Mouse (Mus musculus): ENCODE data around the gene Crlf1. TPM values are rescaled to one million over a fixed set of nuclear protein-coding genes. Genes with fewer than 3 reads are reported as not detected.

Crlf1 gene
- polyA plus RNA-seq, 1 experiment from 2014 or later: 3.2 TPM

DNA sequence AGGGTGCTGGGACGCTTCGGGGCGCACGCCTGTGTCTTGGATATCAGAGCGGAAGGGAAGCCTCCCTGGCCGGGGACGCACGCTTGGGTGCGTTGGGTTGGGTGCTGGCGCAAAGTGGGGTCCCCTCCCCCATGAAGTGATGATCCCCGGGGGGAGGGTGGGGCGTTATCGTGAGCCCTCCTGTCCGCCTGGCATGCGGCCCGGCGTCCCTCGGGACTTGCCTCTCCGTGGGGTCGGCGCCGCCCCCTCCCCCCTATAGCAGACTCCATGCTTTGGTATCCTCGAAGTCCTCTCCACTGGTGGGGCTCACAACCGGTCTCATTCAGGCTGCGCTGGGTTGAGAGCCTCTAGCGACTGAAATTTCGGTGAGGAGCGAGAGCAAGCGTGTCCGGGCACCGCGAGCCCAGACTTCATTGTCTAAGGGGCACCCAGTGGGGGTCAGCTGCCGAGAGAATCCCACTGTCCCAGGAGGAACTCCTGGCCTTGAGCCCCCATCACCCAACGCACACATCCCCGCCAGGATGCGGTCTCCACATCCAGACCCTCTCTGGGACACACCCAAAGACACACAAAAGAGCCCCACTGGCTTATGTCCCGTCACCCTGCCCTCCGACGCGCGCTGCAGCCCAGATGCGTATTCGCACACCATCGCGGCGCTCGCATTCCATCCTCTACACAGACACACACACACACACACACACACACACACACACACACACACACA is 896 bp downstream of the Crlf1 start:
- Histone ChIP-seq H3K27ac (peak overlapping the region; percentile 62; the same call in 1 of the 2 replicates), H3K4me1 (peaks cover 63% of the 10 kb centered on the region)
- 3% methylated on average over 47 of the region's 47 CpGs for WGBS

DNA sequence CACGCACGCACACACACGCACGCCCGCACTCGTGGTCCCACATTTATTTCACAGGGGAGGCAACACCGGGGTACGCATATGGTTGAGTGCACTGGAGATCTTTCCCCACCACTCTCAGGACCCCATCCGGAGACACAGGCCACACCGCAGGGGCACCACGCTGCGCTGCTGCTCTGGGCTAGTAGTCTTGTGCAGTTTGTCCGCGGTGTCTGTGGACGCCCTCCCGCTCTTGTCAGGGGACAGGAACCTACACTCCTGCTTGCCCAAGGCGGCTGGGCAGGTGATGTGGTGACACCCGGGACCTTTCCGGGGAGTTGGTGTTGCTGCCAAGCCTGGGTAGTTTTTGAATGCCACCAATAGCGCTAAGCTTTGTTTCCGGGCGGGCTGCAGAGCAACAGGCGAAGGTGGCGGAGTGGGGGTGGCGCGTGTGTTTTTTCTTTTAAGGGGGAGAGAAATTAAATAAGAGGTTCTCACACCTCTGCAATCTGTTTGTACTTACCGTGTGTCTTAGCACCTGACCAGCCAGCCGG is 1.5 kb downstream of the Crlf1 start:
- 3% methylated on average over 28 of the region's 28 CpGs for WGBS
- Histone ChIP-seq H3K36me3 (no peaks in the 10 kb centered on the region), H3K4me1 (peaks cover 57% of the 10 kb centered on the region), H3K27me3 (ENCODE audit: insufficient read depth, poor library complexity, severe bottlenecking) (peaks cover 100% of the 10 kb centered on the region), H3K4me3 (peak overlapping the region; percentile 60), H3K27ac (0 out of 2 replicates have a peak overlapping the region, but pooled peaks have one; percentile 4), H3K9me3 (no peaks in the 10 kb centered on the region)
- no peak for DNase-seq (ENCODE audit: low spot score)

More for the DNA sequence above, 896 bp downstream of the Crlf1 start:
- peak overlapping the region; percentile 60 for H3K4me3 ChIP-seq
- H3K36me3 ChIP-seq: no peaks in the 10 kb centered on the region
- DNase-seq (ENCODE audit: low spot score): no peak
- H3K9me3 ChIP-seq: no peaks in the 10 kb centered on the region
- H3K27me3 ChIP-seq (ENCODE audit: insufficient read depth, poor library complexity, severe bottlenecking): peaks cover 100% of the 10 kb centered on the region

GRCm38 (mm10) chr8:70495001-70495770 is 2.2 kb downstream of the Crlf1 start:
- 1% methylated on average over 21 of the region's 21 CpGs for WGBS

DNA sequence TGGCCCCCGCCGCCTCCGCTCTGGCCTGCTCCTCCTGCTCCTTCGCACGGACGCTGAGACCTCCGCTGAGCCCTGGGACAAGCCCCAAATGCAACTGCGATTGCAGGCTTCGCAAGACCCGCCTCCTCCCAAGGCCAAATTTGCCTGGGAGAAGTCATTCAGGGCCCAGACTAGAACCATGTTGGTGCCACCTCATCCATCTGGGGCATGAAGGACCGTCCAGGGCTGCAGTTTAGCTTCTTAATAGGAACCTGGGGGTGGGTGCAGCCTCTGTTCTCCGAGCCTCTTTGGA is 2.8 kb downstream of the Crlf1 start:
- H3K4me1 ChIP-seq: peaks cover 52% of the 10 kb centered on the region
- peaks cover 100% of the 10 kb centered on the region for H3K27me3 ChIP-seq (ENCODE audit: insufficient read depth, poor library complexity, severe bottlenecking)
- H3K27ac ChIP-seq: peak overlapping the region; percentile 42; the same call in 1 of the 2 replicates
- DNase-seq (ENCODE audit: low spot score): no peak
- H3K9me3 ChIP-seq: no peaks in the 10 kb centered on the region
- H3K4me3 ChIP-seq: peak overlapping the region; percentile 60
- WGBS: 5% methylated on average over 12 of the region's 12 CpGs
- no peaks in the 10 kb centered on the region for H3K36me3 ChIP-seq

More at GRCm38 (mm10) chr8:70495001-70495770, 2.2 kb downstream of the Crlf1 start:
- no peaks in the 10 kb centered on the region for H3K9me3 ChIP-seq
- DNase-seq (ENCODE audit: low spot score): no peak
- H3K27me3 ChIP-seq (ENCODE audit: insufficient read depth, poor library complexity, severe bottlenecking): peaks cover 100% of the 10 kb centered on the region
- peaks cover 50% of the 10 kb centered on the region for H3K4me1 ChIP-seq
- no peaks in the 10 kb centered on the region for H3K36me3 ChIP-seq
- H3K4me3 ChIP-seq: peak overlapping the region; percentile 60
- H3K27ac ChIP-seq: peak overlapping the region; percentile 42; the same call in 1 of the 2 replicates

DNA sequence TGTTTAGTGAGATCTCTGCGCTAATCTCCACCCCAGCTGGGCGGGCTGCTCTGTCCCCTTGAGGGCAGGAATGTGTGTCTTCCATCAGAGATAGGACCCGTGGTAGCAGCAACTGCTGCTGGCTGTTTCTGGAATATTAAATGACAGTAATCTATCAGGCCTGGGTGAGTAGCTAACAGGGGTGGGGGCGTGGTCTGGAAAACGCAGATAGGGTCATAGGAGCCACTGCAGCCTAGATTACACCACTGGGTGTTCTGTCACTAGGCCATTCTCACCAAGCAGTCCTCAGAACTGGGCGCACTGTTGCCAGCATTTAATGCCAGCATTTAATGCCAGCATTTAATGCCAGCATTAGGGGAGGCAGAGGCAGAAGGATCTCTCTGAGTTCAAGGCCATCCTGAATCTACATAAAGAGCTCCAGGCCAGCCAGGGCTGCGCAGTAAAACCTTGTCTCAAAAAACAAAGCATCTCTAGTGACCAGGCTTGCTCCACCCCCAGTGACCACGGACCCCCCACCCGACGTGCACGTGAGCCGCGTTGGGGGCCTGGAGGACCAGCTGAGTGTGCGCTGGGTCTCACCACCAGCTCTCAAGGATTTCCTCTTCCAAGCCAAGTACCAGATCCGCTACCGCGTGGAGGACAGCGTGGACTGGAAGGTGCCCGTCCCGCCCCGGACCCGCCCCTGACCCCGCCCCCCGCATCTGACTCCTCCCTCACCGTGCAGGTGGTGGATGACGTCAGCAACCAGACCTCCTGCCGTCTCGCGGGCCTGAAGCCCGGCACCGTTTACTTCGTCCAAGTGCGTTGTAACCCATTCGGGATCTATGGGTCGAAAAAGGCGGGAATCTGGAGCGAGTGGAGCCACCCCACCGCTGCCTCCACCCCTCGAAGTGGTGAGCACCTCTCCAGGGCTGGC is 7.7 kb downstream of the Crlf1 start:
- Histone ChIP-seq H3K9me3 (no peaks in the 10 kb centered on the region), H3K27ac (no peak overlapping the region), H3K4me3 (peak overlapping the region; percentile 29), H3K4me1 (peaks cover 46% of the 10 kb centered on the region), H3K36me3 (peaks cover 13% of the 10 kb centered on the region), H3K27me3 (ENCODE audit: insufficient read depth, poor library complexity, severe bottlenecking) (peaks cover 92% of the 10 kb centered on the region)
- WGBS: 6% methylated on average over 39 of the region's 39 CpGs
- DNase-seq (ENCODE audit: low spot score): no peak

GRCm38 (mm10) chr8:70501820-70502529 is 9.0 kb downstream of the Crlf1 start:
- H3K27me3 ChIP-seq (ENCODE audit: insufficient read depth, poor library complexity, severe bottlenecking): peaks cover 79% of the 10 kb centered on the region
- H3K27ac ChIP-seq: peak overlapping the region; percentile 13; the same call in 1 of the 2 replicates
- WGBS: 14% methylated on average over 23 of the region's 23 CpGs
- DNase-seq (ENCODE audit: low spot score): no peak
- H3K36me3 ChIP-seq: peaks cover 13% of the 10 kb centered on the region
- peaks cover 51% of the 10 kb centered on the region for H3K4me1 ChIP-seq
- no peaks in the 10 kb centered on the region for H3K9me3 ChIP-seq
- peak overlapping the region; percentile 39 for H3K4me3 ChIP-seq

GRCm38 (mm10) chr8:70502540-70502939 is 9.6 kb downstream of the Crlf1 start:
- H3K4me1 ChIP-seq: peaks cover 53% of the 10 kb centered on the region
- H3K4me3 ChIP-seq: peak overlapping the region; percentile 39
- no peaks in the 10 kb centered on the region for H3K9me3 ChIP-seq
- H3K27me3 ChIP-seq (ENCODE audit: insufficient read depth, poor library complexity, severe bottlenecking): peaks cover 73% of the 10 kb centered on the region
- 28% methylated on average over 12 of the region's 12 CpGs for WGBS
- H3K27ac ChIP-seq: 0 out of 2 replicates have a peak overlapping the region, but pooled peaks have one; percentile 13
- DNase-seq (ENCODE audit: low spot score): no peak
- H3K36me3 ChIP-seq: peaks cover 18% of the 10 kb centered on the region

GRCm38 (mm10) chr8:70503062-70503750 is 10.2 kb downstream of the Crlf1 start:
- H3K9me3 ChIP-seq: no peaks in the 10 kb centered on the region
- peaks cover 53% of the 10 kb centered on the region for H3K4me1 ChIP-seq
- 12% methylated on average over 46 of the region's 46 CpGs for WGBS
- H3K36me3 ChIP-seq: peaks cover 24% of the 10 kb centered on the region
- peak; percentile 88 for DNase-seq (ENCODE audit: low spot score)
- H3K4me3 ChIP-seq: peak overlapping the region; percentile 36
- no peak overlapping the region for H3K27ac ChIP-seq
- H3K27me3 ChIP-seq (ENCODE audit: insufficient read depth, poor library complexity, severe bottlenecking): peaks cover 67% of the 10 kb centered on the region

DNA sequence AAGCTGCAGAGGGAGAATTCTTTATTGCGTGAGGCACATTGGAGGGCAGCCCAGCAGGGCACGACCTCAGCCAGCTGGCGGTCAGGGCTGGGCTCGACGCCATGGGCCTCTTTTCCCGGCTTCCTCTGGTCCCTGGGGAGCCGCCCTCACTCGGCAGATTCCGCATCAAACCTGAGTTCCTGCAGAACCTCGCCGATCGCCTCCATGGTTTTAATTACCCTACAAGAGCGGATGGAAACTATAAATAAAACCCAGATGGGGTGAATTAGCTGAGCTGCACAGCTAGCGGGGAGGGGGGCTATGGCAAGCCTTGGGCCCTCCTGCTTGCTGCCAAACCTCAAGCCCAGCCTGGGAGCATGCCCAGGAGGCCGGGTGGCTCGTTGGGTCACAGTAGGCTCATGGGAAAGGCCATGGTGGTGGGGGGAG is 11.3 kb downstream of the Crlf1 start:
- Histone ChIP-seq H3K27ac (no peak overlapping the region), H3K36me3 (peaks cover 34% of the 10 kb centered on the region), H3K4me1 (peaks cover 63% of the 10 kb centered on the region), H3K9me3 (no peaks in the 10 kb centered on the region), H3K4me3 (0 out of 2 replicates have a peak overlapping the region, but pooled peaks have one; percentile 1), H3K27me3 (ENCODE audit: insufficient read depth, poor library complexity, severe bottlenecking) (peaks cover 56% of the 10 kb centered on the region)
- 69% methylated on average over 16 of the region's 16 CpGs for WGBS
- DNase-seq (ENCODE audit: low spot score): no peak

DNA sequence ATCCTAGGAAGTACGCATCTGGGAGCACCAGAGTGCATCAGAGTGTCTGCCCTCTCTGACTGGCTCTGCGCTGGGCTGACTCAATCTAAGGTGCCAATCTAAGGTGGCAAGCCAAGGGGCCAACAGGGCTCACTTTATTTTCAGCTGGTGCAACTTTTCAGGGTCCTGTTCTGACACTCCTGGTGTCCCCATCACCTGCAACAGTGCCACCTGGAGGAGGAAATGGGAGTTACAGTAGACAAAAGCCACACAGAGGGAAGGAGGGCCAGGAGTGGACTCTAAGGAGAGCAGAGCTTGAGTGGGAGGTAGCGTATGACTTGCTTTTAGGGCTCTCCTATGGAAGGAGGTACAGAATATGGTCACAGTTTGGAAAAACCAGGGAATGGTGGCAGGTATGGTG is 11.9 kb downstream of the Crlf1 start:
- H3K27ac ChIP-seq: no peak overlapping the region
- H3K36me3 ChIP-seq: peaks cover 35% of the 10 kb centered on the region
- H3K9me3 ChIP-seq: no peaks in the 10 kb centered on the region
- 77% methylated on average over 3 of the region's 3 CpGs for WGBS
- H3K4me1 ChIP-seq: peaks cover 64% of the 10 kb centered on the region
- DNase-seq (ENCODE audit: low spot score): peak; percentile 90
- H3K4me3 ChIP-seq: no peak overlapping the region
- peaks cover 50% of the 10 kb centered on the region for H3K27me3 ChIP-seq (ENCODE audit: insufficient read depth, poor library complexity, severe bottlenecking)

- Histone ChIP-seq H3K27ac (peak overlapping the region; percentile 98), H3K9me3 (no peaks in the 10 kb centered on the region), H3K27me3 (ENCODE audit: insufficient read depth, poor library complexity, severe bottlenecking) (peaks cover 41% of the 10 kb centered on the region), H3K4me1 (peaks cover 57% of the 10 kb centered on the region), H3K36me3 (peaks cover 35% of the 10 kb centered on the region), H3K4me3 (peak overlapping the region; percentile 91)
- no peak for DNase-seq (ENCODE audit: low spot score)
- WGBS: 35% methylated on average over 32 of the region's 32 CpGs
These were observed 12.9 kb downstream of the Crlf1 start for GRCm38 (mm10) chr8:70505698-70506327.

All from heart, embryonic 10.5 days (tissue).